Mouse (Mus musculus) small intestine, adult 2 months (tissue): ENCODE measurements around the gene Rab11fip4.

Experiments used
- CTCF ChIP-seq: fragments of 200-500 bp; IDR thresholded peaks from 2 replicates; pipeline ENCODE4 v1.5.1; 2012; ENCODE audit warnings: low read depth, mild to moderate bottlenecking, control low read depth, inconsistent platforms, low read length, moderate library complexity, mixed read lengths; ENCODE audit not compliant: insufficient replicate concordance, insufficient read length; ENCODE audit errors: extremely low read depth
- POLR2A ChIP-seq: fragments of 200-500 bp; IDR thresholded peaks from 2 replicates; pipeline ENCODE4 v1.6.1; 2012; ENCODE audit warnings: low read depth, mild to moderate bottlenecking, control low read depth, inconsistent platforms, low read length, moderate library complexity

GRCm38 (mm10) chr11:79717801-79718200 is 126.8 kb downstream of the Rab11fip4 start:
- TF ChIP-seq CTCF (no peak), POLR2A (no peak)
